Mouse (Mus musculus) frontal cortex, adult 2 months (tissue): ENCODE measurements around the gene Txndc11. TPM values are rescaled to one million over a fixed set of nuclear protein-coding genes. Genes with fewer than 3 reads are reported as not detected.

Experiments used
- DNase-seq, 2 experiments: peaks; one replicate each; pipeline ENCODE4 v3.0.0; 2022; ENCODE audit warnings: low spot score in 1 of 2; ENCODE audit errors: extremely low spot score in 1 of 2
- polyA plus RNA-seq: library from polyadenylated mRNA; depleted of rRNA; stranded (reverse); fragments of >200 nt; gene quantifications from 2 replicates; pipeline ENCODE4 v1.2.3, GENCODE M21; 2012

Gene Txndc11
- polyA plus RNA-seq, 1 experiment = 31.0 TPM

DNA sequence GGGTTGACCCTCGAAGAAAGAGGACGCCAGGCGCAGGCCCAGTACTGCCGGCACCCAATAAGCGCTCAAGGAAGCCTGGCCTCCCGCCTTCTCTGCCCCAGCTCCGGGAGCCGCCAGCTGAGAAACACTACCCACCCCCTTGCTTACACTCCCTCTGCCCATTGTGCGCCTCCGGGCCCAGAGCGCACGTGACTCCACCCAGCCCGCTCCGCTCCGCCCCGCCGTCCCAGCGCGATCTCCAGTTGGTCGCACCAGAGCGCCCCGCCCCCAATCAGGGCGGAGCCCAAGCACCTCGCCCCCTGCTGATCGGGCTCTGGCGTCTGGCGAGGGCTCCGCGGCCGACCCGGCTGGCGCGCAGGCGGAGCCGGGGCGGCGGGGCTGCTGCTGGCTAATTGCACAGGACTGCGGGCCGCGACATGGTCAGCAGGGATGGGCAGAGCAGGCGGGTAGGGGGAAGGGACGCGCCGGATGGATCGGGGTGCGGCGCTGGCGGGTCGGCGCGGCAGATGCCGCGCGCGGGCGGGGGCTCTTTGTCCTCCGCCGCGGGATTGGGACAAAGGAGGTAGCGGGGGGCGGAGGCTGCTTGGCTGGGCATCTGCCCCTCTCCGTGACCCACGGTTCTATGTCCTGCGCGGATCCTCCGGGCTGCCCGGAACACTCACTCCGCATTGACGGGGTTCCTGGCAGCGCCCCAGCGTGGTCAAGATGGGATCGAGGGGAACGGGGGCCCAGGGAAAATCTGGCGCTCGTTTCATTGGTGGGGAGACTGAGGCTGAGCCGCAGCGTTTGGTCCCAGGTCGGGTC is 68.2 kb downstream of the Txndc11 start, which contains the start of gene Litaf:
Gene Litaf (minus strand): TSS at position 129 of the 804 bp plus-strand sequence.
- DNase-seq = peak; percentile 94 to 98

DNA sequence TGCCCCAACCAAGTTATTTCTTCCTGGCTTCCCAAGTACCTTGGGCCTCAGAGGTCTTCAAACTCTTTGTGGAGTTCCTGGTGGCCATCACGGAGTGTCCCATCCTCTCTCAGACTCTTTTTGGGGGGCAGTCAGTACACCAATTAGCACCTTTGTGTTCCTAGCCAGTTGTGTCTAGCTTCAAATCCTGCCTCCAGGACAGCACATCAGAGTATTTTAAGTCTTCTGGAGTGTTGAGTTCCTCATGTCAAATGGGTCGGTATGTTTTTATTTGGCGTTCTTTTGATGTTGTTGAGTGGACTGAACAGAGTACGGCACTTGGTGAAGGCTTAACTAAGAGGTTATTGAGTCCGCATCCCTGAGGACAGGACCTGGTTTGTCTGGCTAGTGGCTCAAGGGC is 69.0 kb downstream of the Txndc11 start:
- no peak for DNase-seq

DNA sequence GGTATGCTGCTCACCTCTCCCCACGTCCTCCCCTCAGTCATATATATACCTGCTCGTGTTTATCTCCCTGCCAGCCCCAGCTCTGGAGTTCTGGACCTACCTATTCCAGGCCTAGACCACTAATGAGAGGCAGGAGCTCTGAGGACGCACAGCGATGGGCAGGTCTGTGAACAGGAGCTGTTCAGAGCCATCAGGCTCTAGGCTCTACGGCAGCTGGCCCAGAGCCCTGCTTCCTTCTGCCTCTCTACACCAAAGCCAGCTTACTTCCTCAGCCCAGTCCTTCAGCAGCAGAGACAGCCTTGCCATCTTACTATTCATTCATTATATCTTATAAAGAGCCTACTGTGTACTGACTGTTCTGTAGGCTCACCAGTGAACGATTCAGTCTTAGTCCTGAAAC is 69.7 kb downstream of the Txndc11 start:
- no peak for DNase-seq

DNA sequence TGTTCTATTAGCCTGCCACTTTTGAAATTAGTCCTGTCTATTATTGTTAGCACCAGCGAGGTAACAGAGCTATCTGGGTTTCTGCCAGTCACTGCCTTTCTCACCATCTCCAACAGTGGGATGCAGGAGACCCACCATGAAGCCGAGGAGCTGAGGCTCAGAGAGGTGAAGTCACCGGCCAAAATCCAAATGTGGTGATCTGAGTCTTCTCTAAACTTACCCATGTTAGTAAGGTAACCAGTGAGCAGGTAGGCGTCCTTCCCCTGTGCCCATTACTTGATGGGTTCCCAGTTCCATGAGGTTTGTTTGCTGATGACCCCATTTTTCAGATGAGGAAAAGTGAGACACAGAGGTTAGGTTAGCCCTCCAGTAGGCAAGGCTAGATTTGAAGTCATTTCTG is 70.1 kb downstream of the Txndc11 start:
- DNase-seq = no peak

- DNase-seq = no peak
These were observed 71.4 kb downstream of the Txndc11 start for GRCm38 (mm10) chr16:11062794-11063721.

GRCm38 (mm10) chr16:11060645-11061044 is 73.8 kb downstream of the Txndc11 start, which contains the start of gene Snn:
Snn (plus strand) TSS chr16:11060945.
- DNase-seq = no peak

DNA sequence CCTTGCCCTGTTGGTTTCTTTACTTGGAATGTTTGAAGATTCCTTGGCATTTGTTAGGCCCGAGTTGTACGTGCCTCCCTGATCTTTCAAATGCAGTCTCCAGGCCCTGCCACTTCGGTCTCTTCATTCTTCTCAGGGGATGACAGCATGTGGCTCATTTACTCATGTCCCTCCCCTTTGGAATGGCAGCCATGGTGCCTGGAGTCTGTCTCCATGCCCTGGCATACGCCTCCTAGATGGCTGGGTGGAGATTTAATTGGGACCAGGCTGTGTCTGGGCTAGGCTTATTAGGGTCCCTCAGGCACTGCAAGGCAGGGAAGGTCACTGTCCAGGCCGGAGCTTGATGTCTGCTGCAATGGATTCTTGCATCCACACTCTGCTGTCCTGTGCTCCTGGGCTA is 78.5 kb downstream of the Txndc11 start:
- DNase-seq = no peak

- no peak for DNase-seq
These were observed 79.6 kb downstream of the Txndc11 start for GRCm38 (mm10) chr16:11054871-11055270.

- DNase-seq = no peak
These were observed 80.0 kb downstream of the Txndc11 start for GRCm38 (mm10) chr16:11054409-11054808.

- DNase-seq = no peak
These were observed 83.3 kb downstream of the Txndc11 start for GRCm38 (mm10) chr16:11051134-11051533.

- DNase-seq = peak in 1 of 2 experiments; percentile 66
These were observed 84.2 kb downstream of the Txndc11 start for GRCm38 (mm10) chr16:11050226-11050625.

DNA sequence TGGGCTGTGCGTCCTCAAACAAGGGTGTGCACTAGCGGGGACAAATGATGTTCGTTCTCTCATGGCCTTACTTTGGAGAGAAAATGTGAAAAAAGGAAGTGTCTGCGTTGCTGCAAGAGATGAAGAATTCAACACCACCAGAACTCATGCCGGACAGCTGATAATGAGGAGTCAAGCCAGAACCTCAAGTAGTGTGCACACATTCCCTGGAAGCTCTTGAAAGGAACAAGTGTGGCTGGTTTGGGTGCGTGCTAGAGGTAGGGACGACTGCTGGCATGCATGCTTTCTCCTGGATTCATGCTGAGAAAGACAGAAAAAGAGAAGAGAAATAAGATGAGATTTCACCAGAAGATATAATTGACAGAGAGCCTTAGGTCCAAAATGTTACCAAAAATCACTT is 87.3 kb downstream of the Txndc11 start:
- no peak for DNase-seq

DNA sequence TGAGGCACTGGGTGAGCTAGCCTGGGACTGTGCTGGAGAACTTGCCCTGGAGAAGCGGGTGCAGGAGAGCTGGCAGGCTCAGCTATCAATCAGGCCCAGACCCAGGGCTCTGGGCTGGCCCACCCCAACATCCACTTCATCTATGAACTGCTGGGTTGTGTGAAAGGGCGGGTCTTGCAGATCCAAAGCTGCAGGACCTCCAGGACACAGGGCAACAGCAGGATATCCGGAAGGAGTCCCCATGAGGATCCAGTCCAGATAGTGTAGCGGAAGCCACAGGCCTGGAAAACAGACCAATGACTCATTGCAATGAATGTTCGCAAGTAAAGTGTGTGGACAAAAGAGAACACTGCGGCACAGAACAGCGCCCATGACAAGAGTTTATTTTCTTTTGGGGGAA is 88.0 kb downstream of the Txndc11 start:
- no peak for DNase-seq

- DNase-seq = no peak
These were observed 91.2 kb downstream of the Txndc11 start for GRCm38 (mm10) chr16:11043239-11043638.

DNA sequence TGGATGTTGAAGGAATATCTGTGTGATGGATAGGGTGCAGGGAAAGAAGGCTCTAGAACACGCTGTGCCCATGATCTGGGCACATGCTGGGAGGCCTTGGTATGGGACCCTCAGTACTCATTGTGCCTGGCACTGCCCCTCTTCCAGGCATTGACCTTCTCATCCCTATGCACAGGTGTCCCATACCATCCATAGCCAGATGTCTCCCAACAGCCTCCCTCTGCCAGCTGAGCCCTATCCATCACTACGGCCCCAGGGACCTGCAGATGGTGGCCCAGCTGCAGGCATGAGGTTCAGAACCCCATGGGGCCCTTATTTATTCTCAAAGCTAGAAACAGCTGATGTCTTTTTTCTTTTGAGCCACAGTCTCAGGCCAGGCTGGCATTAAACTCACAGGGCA is 93.8 kb downstream of the Txndc11 start:
- no peak for DNase-seq

GRCm38 (mm10) chr16:11035790-11036431 is 98.5 kb downstream of the Txndc11 start:
- peak in 1 of 2 experiments; percentile 86 for DNase-seq

- no peak for DNase-seq
These were observed 99.2 kb downstream of the Txndc11 start for GRCm38 (mm10) chr16:11035273-11035672.

DNA sequence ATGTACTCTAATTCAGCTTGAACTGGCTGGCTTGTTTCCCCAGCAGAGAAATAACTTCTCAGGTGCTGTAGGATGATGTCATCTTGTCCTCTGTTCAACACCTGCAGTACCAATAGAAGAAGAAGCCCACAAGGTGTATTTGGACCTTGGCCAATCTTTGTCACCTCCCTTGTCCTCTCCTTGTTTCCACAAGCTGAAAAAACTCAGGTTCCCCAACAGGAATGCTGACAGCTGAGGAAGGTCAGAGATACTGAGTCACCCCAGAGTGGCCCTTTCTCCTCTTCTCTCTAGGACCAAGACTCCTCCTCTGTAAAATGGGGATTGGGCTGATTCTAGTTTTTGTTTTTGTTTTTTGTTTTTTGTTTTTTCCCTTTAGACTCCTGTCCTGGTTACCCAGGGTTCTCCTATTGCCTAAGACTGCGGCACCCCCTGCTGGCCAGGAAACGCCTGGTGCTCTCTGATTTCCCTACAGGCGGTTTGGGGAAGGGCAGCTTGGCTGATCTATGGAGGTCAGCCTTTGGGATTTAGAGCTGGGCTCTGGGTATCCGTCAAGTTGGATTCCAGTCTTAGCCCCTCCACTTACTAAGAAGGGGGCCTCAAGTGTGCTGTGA is 100.2 kb downstream of the Txndc11 start:
- peak; percentile 52 to 92 for DNase-seq

DNA sequence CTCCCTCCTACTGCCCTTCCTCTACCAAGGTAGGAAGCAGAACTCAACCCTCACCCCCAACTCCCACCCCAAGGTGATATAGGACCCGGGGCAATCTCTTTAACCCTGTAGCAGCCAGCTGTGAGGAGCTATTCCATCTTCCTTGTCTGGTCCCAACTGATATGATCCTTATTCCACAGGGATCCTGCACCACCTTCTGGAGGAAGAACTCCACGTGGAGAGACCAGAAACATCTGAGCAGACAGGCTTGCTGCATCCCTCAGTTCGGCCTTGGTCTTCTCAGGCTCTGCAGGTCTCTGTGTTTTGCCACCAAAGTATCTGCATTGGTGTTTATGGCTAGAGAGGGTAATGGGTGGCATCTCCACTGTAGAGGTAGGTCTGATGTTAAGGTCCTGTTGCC is 103.1 kb downstream of the Txndc11 start:
- DNase-seq = no peak

DNA sequence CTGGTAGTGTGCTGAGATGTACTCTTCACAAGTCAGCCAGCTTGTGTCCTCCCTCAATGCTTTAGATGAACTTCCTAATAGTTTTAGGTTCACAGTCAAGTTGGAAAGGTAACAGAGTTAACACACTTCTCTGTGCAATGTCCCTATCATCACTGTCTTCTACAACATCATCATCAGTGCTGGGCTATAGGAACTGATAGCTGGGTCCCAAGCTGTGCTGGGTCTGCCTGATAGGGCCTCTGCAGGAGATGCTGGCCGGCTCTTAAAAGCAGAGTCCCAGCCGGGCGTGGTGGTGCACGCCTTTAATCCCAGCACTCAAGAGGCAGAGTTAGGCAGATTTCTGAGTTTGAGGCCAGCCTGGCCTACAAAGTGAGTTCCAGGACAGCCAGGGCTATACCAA is 103.6 kb downstream of the Txndc11 start:
- DNase-seq = no peak
